Mouse (Mus musculus) small intestine, adult 2 months (tissue): ENCODE data around the gene Ttc4.

ENCODE experiments used
- CTCF ChIP-seq: fragments of 200-500 bp; IDR thresholded peaks from 2 replicates; pipeline ENCODE4 v1.5.1; 2012; ENCODE audit warnings: low read depth, mild to moderate bottlenecking, control low read depth, inconsistent platforms, low read length, moderate library complexity, mixed read lengths; ENCODE audit not compliant: insufficient replicate concordance, insufficient read length; ENCODE audit errors: extremely low read depth
- POLR2A ChIP-seq: fragments of 200-500 bp; IDR thresholded peaks from 2 replicates; pipeline ENCODE4 v1.6.1; 2012; ENCODE audit warnings: low read depth, mild to moderate bottlenecking, control low read depth, inconsistent platforms, low read length, moderate library complexity

DNA sequence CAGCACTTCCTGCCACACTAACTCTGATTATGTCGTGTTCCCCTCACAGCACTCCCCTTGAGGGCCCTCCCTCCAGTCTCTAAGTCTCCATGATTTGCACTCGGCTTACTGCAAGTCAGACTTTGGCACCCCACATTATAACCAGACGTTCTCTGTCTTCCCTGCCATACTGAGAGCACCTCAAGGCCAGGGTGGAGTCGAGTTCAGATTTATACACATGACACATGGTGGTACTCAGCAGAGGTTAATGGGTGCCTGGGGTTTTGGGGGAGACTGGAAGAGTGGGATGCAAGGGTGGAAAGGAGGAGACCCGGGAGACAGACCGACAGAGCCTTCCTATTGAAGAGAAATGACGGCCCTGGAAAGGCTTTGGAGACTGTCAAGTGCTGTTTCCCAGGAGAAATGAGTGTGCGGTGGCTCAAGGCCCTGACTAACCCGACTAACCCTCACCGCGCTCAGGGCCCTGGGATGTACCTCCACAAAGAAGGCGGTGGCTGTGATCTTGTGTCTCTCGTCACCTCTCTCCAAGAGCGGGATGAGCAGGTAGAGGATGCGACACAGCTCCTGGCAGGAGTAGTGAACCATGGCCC is 15.2 kb upstream of the Ttc4 start:
- TF ChIP-seq CTCF (no peak), POLR2A (no peak)
